Mouse (Mus musculus): ENCODE data around the gene Tmem143.

Tmem143 gene

GRCm38 (mm10) chr7:45909145-45909544 is 12.4 kb downstream of the Tmem143 start:
- DNase-seq (ENCODE audit: low read depth, low spot score) = peak; percentile 57
- no peaks in the 10 kb centered on the region for H3K27me3 ChIP-seq (ENCODE audit: control insufficient read depth, insufficient read depth, low read length, poor library complexity, severe bottlenecking)
- no peaks in the 10 kb centered on the region; the same call in 1 of the 2 replicates for H3K36me3 ChIP-seq (ENCODE audit: control insufficient read depth, insufficient read depth, low read length, poor library complexity, severe bottlenecking)

GRCm38 (mm10) chr7:45914067-45914466 is 17.3 kb downstream of the Tmem143 start:
- Histone ChIP-seq H3K36me3 (ENCODE audit: control insufficient read depth, insufficient read depth, low read length, poor library complexity, severe bottlenecking) (peaks cover 8% of the 10 kb centered on the region), H3K27me3 (ENCODE audit: control insufficient read depth, insufficient read depth, low read length, poor library complexity, severe bottlenecking) (no peaks in the 10 kb centered on the region)
- DNase-seq (ENCODE audit: low read depth, low spot score) = no peak

- DNase-seq (ENCODE audit: low read depth, low spot score) = no peak
- Histone ChIP-seq H3K36me3 (ENCODE audit: control insufficient read depth, insufficient read depth, low read length, poor library complexity, severe bottlenecking) (peaks cover 9% of the 10 kb centered on the region; the same call in 1 of the 2 replicates), H3K27me3 (ENCODE audit: control insufficient read depth, insufficient read depth, low read length, poor library complexity, severe bottlenecking) (no peaks in the 10 kb centered on the region)
These were observed 18.3 kb downstream of the Tmem143 start for GRCm38 (mm10) chr7:45915011-45915410.

- DNase-seq (ENCODE audit: low read depth, low spot score) = peak; percentile 83
- Histone ChIP-seq H3K27me3 (ENCODE audit: control insufficient read depth, insufficient read depth, low read length, poor library complexity, severe bottlenecking) (no peaks in the 10 kb centered on the region), H3K36me3 (ENCODE audit: control insufficient read depth, insufficient read depth, low read length, poor library complexity, severe bottlenecking) (peaks cover 9% of the 10 kb centered on the region; the same call in 1 of the 2 replicates)
These were observed 19.6 kb downstream of the Tmem143 start for GRCm38 (mm10) chr7:45916056-45917003.

- DNase-seq (ENCODE audit: low read depth, low spot score) = no peak
- Histone ChIP-seq H3K36me3 (ENCODE audit: control insufficient read depth, insufficient read depth, low read length, poor library complexity, severe bottlenecking) (peaks cover 9% of the 10 kb centered on the region; the same call in 1 of the 2 replicates), H3K27me3 (ENCODE audit: control insufficient read depth, insufficient read depth, low read length, poor library complexity, severe bottlenecking) (no peaks in the 10 kb centered on the region)
These were observed 20.4 kb downstream of the Tmem143 start for GRCm38 (mm10) chr7:45917004-45917704.

GRCm38 (mm10) chr7:45917926-45918325 is 21.2 kb downstream of the Tmem143 start:
- peaks cover 9% of the 10 kb centered on the region; the same call in 1 of the 2 replicates for H3K36me3 ChIP-seq (ENCODE audit: control insufficient read depth, insufficient read depth, low read length, poor library complexity, severe bottlenecking)
- DNase-seq (ENCODE audit: low read depth, low spot score) = no peak
- no peaks in the 10 kb centered on the region for H3K27me3 ChIP-seq (ENCODE audit: control insufficient read depth, insufficient read depth, low read length, poor library complexity, severe bottlenecking)

GRCm38 (mm10) chr7:45919083-45919671 is 22.4 kb downstream of the Tmem143 start:
- Histone ChIP-seq H3K36me3 (ENCODE audit: control insufficient read depth, insufficient read depth, low read length, poor library complexity, severe bottlenecking) (peaks cover 9% of the 10 kb centered on the region; the same call in 1 of the 2 replicates), H3K27me3 (ENCODE audit: control insufficient read depth, insufficient read depth, low read length, poor library complexity, severe bottlenecking) (no peaks in the 10 kb centered on the region)
- peak; percentile 55 for DNase-seq (ENCODE audit: low read depth, low spot score)

- Histone ChIP-seq H3K27me3 (ENCODE audit: control insufficient read depth, insufficient read depth, low read length, poor library complexity, severe bottlenecking) (no peaks in the 10 kb centered on the region), H3K36me3 (ENCODE audit: control insufficient read depth, insufficient read depth, low read length, poor library complexity, severe bottlenecking) (peaks cover 9% of the 10 kb centered on the region; the same call in 1 of the 2 replicates)
- DNase-seq (ENCODE audit: low read depth, low spot score) = no peak
These were observed 23.0 kb downstream of the Tmem143 start for GRCm38 (mm10) chr7:45919761-45920160.

GRCm38 (mm10) chr7:45920583-45921241 is 24.0 kb downstream of the Tmem143 start:
- H3K36me3 ChIP-seq (ENCODE audit: control insufficient read depth, insufficient read depth, low read length, poor library complexity, severe bottlenecking) = peaks cover 9% of the 10 kb centered on the region; the same call in 1 of the 2 replicates
- DNase-seq (ENCODE audit: low read depth, low spot score) = peak; percentile 13

GRCm38 (mm10) chr7:45921242-45921621 is 24.5 kb downstream of the Tmem143 start, which contains the start of gene Emp3:
Gene Emp3 (minus strand): TSS chr7:45921404.
- DNase-seq (ENCODE audit: low read depth, low spot score) = peak; percentile 90
- Histone ChIP-seq H3K36me3 (ENCODE audit: control insufficient read depth, insufficient read depth, low read length, poor library complexity, severe bottlenecking) (peaks cover 9% of the 10 kb centered on the region; the same call in 1 of the 2 replicates), H3K27me3 (ENCODE audit: control insufficient read depth, insufficient read depth, low read length, poor library complexity, severe bottlenecking) (no peaks in the 10 kb centered on the region)

More at GRCm38 (mm10) chr7:45920583-45921241, 24.0 kb downstream of the Tmem143 start:
- no peaks in the 10 kb centered on the region for H3K27me3 ChIP-seq (ENCODE audit: control insufficient read depth, insufficient read depth, low read length, poor library complexity, severe bottlenecking)

GRCm38 (mm10) chr7:45921950-45922600 is 25.3 kb downstream of the Tmem143 start:
- H3K27me3 ChIP-seq (ENCODE audit: control insufficient read depth, insufficient read depth, low read length, poor library complexity, severe bottlenecking) = no peaks in the 10 kb centered on the region
- H3K36me3 ChIP-seq (ENCODE audit: control insufficient read depth, insufficient read depth, low read length, poor library complexity, severe bottlenecking) = peaks cover 9% of the 10 kb centered on the region; the same call in 1 of the 2 replicates
- DNase-seq (ENCODE audit: low read depth, low spot score) = peak; percentile 28

GRCm38 (mm10) chr7:45922928-45923761 is 26.4 kb downstream of the Tmem143 start:
- no peaks in the 10 kb centered on the region for H3K27me3 ChIP-seq (ENCODE audit: control insufficient read depth, insufficient read depth, low read length, poor library complexity, severe bottlenecking)
- H3K36me3 ChIP-seq (ENCODE audit: control insufficient read depth, insufficient read depth, low read length, poor library complexity, severe bottlenecking) = peaks cover 5% of the 10 kb centered on the region; the same call in 1 of the 2 replicates
- DNase-seq (ENCODE audit: low read depth, low spot score) = peak; percentile 99

Measured in splenic B cell, adult 2 months (primary cell).